Mouse (Mus musculus) right cerebral cortex, postnatal 25 days (tissue): ENCODE data around the gene Mboat7.
"Not testable (repeated sequence)": the region's sequence is repeated elsewhere in the genome, so short reads cannot be mapped to it uniquely, and the experiment has no call there.

Experiments used
- DNase-seq: peaks from one replicate; pipeline ENCODE4 v3.0.0; 2022

Gene Mboat7

DNA sequence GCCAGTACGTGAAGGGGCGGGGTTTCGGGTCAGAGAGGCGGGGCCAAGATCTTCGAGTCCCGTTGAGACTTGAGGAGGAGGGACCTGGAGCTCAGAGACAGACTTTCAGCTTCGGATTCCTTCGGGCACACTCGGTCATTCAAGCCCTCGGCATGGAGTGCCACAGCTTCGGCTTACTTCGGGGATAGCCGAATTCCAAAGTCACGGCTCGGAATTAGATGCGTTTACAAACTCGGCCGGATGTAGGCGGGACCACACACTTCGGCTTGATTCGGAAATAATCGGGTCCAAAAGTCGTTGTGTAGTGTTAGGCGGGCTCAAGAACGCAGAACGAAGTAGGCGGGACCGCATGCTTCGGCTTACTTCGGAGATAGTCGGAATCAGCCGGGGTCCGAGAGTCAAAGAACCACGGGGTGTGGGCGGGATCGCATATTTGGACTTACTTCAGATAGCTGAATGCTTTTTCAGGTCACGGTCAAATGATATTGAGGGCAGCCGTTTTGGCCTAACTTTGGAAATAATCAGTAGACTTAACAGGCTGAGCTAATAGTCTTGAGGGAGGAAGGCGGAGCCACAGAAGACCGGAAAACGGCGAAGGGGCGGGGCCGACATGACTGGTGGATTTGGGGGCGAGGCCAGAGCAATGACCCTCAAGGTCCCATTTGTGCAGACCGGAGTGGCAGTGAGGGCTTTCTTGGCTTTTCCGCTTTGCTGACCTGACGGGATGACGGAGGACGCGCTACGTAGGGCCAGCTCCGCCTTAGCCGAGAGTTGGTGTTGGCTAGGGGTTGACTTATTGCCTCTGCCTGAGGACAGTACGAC is at the start of gene Mboat7:
Gene Mboat7 (minus strand): TSS at position 537 of the 822 bp plus-strand sequence.
- DNase-seq = peak; percentile 95

DNA sequence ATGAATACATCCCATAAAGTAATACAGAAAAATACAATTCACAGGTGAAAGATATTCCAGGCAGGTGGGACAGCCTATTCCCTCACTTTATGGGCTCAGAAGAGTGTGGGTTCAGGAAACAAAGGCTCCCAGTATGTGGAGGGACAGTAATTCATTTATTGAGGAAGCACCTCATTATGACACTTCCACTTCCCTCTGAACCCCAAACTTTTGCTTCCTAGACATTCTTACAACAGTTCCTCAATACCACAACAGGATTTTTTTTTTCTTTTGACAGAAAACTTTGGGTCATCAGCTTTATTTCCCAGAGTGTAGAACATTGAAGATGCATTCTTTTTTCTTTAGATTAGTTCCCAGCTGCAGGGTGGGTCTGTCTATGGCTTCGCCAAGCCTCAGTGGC is 39.4 kb upstream of the Mboat7 start:
- DNase-seq = not testable (repeated sequence)

DNA sequence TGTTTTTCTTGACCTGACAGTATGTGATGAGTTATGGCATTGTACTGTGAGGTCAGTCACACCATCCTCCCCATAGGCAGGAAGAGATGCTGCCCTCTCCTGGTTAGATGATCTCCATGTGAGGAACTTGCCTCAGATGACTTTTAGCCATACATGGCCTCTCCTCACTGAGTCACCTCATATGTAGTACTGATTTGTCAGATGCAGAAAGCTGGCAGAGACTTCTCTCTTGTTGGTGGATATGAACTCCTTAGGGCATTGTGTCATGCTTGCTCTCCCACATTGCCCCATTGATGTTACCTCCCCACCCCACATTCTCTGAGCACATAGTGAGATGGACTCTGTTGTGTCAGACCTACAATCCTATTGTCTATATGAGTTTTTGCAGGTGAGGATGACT is 32.1 kb upstream of the Mboat7 start:
- DNase-seq = not testable (repeated sequence)

DNA sequence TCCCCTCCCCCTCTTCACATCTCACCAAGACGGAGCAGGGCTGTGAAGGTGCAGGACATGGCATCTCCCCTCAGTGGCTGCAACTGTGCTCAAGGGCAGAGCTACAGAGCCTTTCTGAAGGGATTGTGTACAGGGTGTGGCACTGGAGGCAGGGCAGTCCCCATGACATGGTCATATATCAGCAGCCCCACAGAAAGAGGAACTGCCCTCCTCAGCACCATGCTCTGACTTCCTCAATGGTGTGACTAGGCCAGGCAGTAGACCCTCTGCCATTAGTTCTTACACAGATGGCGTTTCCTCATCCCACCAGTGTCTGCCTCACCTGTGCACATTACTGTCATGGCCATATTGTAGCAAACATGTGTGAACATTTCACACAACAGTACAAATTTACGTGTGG is 26.9 kb upstream of the Mboat7 start, which contains the start of gene Pirb:
Gene Pirb (minus strand): TSS at position 124 of the 400 bp plus-strand sequence.
- not testable (repeated sequence) for DNase-seq

DNA sequence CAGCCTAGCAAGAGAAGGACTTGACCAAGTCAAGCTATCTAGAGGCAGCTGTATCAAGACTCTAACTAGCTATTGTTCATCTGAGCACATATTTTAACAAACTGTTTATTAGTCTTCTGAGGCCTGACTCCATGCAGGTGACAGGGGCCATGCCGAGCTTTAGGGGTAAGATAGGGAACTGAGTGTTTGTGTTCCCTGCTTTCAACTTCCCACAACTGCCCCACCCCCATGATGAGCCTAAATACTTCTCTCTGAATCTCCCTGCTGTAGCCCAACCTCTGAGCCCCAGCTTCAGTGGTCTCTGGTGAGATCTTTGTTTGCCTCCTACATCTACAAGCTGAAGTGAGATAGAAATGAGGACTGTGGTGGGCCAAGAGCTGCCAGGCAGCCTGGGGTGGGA is 21.9 kb upstream of the Mboat7 start:
- DNase-seq = no peak

GRCm38 (mm10) chr7:3712264-3712942 is 19.1 kb upstream of the Mboat7 start:
- DNase-seq = no peak

DNA sequence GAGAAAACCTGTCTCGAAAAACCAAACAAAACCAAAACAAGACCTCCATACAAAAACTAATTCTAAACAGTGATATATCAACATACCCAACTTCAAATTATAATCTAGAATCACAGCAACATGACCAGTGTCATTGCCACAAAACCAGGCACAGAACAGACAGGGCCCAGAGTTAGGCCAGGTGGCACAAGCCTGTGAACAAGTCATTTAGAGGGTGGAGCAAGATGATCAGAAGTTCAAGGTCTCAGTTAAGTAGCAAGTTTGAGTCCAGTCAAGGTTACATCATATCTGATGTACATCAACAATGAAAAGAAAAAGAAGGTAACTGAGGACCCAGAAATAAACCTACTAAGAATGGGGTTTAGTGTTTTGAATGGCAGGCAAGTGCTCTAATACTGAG is 15.7 kb upstream of the Mboat7 start:
- no peak for DNase-seq

- not testable (repeated sequence) for DNase-seq
Measured at GRCm38 (mm10) chr7:3708447-3708980, 15.2 kb upstream of the Mboat7 start.

DNA sequence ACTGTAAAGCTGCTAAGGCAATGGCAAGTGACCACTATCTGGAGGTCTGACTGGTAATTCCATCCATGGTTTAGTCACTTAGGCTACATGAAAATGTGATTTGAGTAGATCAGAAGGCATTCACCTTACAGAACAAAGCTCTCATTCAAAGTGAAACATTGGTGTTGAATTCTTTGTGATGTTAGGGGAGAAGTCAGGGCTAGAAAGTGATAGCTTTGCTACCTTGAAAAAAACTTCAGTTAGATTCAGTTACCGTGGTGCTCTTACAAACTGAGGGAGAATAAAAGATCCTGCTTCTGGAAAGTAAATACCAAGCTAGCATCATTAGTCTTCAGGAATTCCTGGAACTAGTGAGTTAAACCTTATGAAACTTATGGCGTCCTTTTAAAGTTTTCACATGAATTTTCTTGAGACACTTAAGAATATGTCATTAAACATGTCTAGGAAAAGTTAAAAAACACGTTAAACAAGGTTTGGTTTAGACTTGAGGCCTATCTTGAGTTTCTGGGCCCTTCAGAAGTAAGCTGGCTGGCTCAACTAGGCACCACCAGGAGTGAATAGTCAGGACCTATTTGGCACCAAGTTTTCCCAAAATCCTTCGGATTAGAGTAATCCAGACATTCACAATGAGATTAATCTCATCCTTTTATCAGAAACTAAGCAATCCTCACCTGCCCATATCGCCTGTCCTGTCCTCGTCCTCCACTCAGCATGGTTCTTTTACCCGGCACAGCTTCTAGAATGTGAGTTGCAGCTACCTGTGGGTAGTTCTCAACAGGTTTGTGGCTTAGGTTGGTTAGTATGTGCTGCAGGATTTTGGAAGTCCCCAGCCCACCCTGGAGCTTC is 14.5 kb upstream of the Mboat7 start:
- DNase-seq = no peak

GRCm38 (mm10) chr7:3707027-3707426 is 13.7 kb upstream of the Mboat7 start:
- no peak for DNase-seq

- DNase-seq = no peak
Measured at GRCm38 (mm10) chr7:3706343-3706934, 13.1 kb upstream of the Mboat7 start.

- no peak for DNase-seq
Measured at GRCm38 (mm10) chr7:3705911-3706310, 12.6 kb upstream of the Mboat7 start.

DNA sequence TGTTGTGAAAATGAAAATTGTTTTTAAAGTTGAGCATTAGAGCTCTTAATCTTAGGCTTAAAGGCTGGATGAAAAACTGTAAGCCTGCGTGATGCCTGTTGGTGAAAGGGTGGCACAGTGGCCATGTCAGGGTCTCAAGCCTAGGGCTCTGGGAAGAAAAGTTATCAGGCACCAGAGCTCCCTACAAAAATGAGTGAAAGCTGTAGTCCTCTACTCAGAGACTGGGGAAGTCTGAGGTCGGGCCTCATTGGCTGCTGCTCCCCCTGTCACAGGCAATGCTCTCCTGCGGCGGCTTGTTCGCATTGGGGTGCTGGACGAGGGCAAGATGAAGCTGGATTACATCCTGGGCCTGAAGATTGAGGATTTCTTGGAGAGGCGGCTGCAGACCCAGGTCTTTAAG is 12.1 kb upstream of the Mboat7 start:
- DNase-seq = not testable (repeated sequence)

GRCm38 (mm10) chr7:3704475-3704874 is 11.2 kb upstream of the Mboat7 start:
- no peak for DNase-seq

- peak; percentile 96 for DNase-seq
Measured at GRCm38 (mm10) chr7:3703879-3704441, 10.6 kb upstream of the Mboat7 start, which contains the start of gene Rps9. Rps9 (plus strand) TSS chr7:3703993.

GRCm38 (mm10) chr7:3703148-3703878 is 10.0 kb upstream of the Mboat7 start:
- DNase-seq = no peak

DNA sequence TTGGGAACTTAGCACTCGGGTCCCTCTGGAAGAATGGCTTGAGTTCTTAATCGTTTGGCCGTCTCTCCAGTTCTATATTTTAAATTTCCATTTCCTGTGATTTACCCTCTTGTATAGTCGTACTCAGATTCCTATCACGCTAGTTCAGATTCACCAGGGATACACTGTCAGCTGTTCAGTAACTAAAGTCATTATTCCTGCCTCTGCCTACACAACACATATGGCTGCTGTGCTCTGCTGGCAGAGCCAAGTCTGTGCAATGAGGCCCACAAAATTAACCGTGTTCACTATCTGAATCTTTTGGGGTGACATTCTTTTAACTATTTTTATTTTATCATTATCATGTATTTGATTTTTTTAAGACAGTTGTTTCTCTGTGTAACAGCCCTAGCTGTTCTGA is 5.1 kb upstream of the Mboat7 start:
- DNase-seq = no peak

GRCm38 (mm10) chr7:3694949-3695305 is 1.6 kb upstream of the Mboat7 start:
- peak; percentile 17 for DNase-seq

- peak; percentile 43 for DNase-seq
Measured at GRCm38 (mm10) chr7:3694076-3694948, 989 bp upstream of the Mboat7 start.

DNA sequence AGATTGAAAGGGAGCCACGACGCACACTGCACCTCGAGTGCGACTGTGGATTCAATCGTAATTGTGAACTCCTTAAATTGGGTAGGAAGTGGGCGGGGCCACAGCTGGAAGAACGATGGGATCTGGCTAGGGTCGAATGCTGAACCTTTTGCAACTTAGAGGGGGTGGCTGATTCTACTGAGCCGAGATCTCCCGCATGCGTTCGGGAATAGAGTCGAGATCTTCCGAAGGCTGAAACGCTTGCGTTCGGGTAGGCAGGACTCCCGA is 419 bp upstream of the Mboat7 start:
- no peak for DNase-seq
